Mouse (Mus musculus): ENCODE data around the gene Lrrk1. TPM values are rescaled to one million over a fixed set of nuclear protein-coding genes. Genes with fewer than 3 reads are reported as not detected.

Lrrk1 gene
- polyA plus RNA-seq, 1 experiment from 2014 or later: 11.9 TPM

GRCm38 (mm10) chr7:66266942-66267850, 121.0 kb downstream of the Lrrk1 start:
- 88% methylated on average over 6 of the region's 6 CpGs for WGBS
- Histone ChIP-seq H3K27ac (replicated peaks; ENCODE audit: low read depth, low read length) (no peak overlapping the region), H3K4me1 (ENCODE audit: control insufficient read depth, insufficient read depth, low read length) (no peaks in the 10 kb centered on the region), H3K9ac (ENCODE audit: low read depth, low read length) (no peak overlapping the region), H3K4me2 (ENCODE audit: low read depth, low read length) (no peak overlapping the region), H3K27me3 (replicated peaks; ENCODE audit: control insufficient read depth, insufficient read depth, low read length) (no peaks in the 10 kb centered on the region), H3K36me3 (ENCODE audit: control insufficient read depth, insufficient read depth, low read length) (peaks cover 26% of the 10 kb centered on the region), H3K4me3 (ENCODE audit: low read depth, low read length) (no peak overlapping the region), H3K9me3 (ENCODE audit: control insufficient read depth, low read length) (no peaks in the 10 kb centered on the region)
- DNase-seq (ENCODE audit: low spot score) (no peak), ATAC-seq (ENCODE audit: low read depth) (no peak)

GRCm38 (mm10) chr7:66263421-66263820, 124.7 kb downstream of the Lrrk1 start:
- Histone ChIP-seq H3K27me3 (replicated peaks; ENCODE audit: control insufficient read depth, insufficient read depth, low read length) (no peaks in the 10 kb centered on the region), H3K4me3 (ENCODE audit: low read depth, low read length) (no peak overlapping the region), H3K4me2 (ENCODE audit: low read depth, low read length) (no peak overlapping the region), H3K9me3 (ENCODE audit: control insufficient read depth, low read length) (no peaks in the 10 kb centered on the region), H3K36me3 (ENCODE audit: control insufficient read depth, insufficient read depth, low read length) (0 out of 2 replicates have a peak, but pooled peaks cover 13% of the 10 kb centered on the region), H3K4me1 (ENCODE audit: control insufficient read depth, insufficient read depth, low read length) (peaks cover 8% of the 10 kb centered on the region; the same call in 1 of the 2 replicates), H3K9ac (ENCODE audit: low read depth, low read length) (no peak overlapping the region), H3K27ac (replicated peaks; ENCODE audit: low read depth, low read length) (no peak overlapping the region)
- ATAC-seq (ENCODE audit: low read depth): no peak
- DNase-seq (ENCODE audit: low spot score): no peak
- 61% methylated on average over 5 of the region's 5 CpGs for WGBS

GRCm38 (mm10) chr7:66262570-66263156, 125.5 kb downstream of the Lrrk1 start:
- WGBS: 91% methylated on average over 13 of the region's 13 CpGs
- no peaks in the 10 kb centered on the region for H3K9me3 ChIP-seq (ENCODE audit: control insufficient read depth, low read length)
- DNase-seq (ENCODE audit: low spot score): no peak
- no peak overlapping the region for H3K4me2 ChIP-seq (ENCODE audit: low read depth, low read length)
- no peak overlapping the region for H3K9ac ChIP-seq (ENCODE audit: low read depth, low read length)
- no peaks in the 10 kb centered on the region for H3K27me3 ChIP-seq (replicated peaks; ENCODE audit: control insufficient read depth, insufficient read depth, low read length)
- 0 out of 2 replicates have a peak, but pooled peaks cover 13% of the 10 kb centered on the region for H3K36me3 ChIP-seq (ENCODE audit: control insufficient read depth, insufficient read depth, low read length)
- H3K4me1 ChIP-seq (ENCODE audit: control insufficient read depth, insufficient read depth, low read length): peaks cover 8% of the 10 kb centered on the region; the same call in 1 of the 2 replicates
- no peak overlapping the region for H3K4me3 ChIP-seq (ENCODE audit: low read depth, low read length)
- ATAC-seq (ENCODE audit: low read depth): no peak
- no peak overlapping the region for H3K27ac ChIP-seq (replicated peaks; ENCODE audit: low read depth, low read length)

- Histone ChIP-seq H3K4me2 (ENCODE audit: low read depth, low read length) (no peak overlapping the region), H3K36me3 (ENCODE audit: control insufficient read depth, insufficient read depth, low read length) (0 out of 2 replicates have a peak, but pooled peaks cover 11% of the 10 kb centered on the region), H3K9me3 (ENCODE audit: control insufficient read depth, low read length) (no peaks in the 10 kb centered on the region), H3K4me3 (ENCODE audit: low read depth, low read length) (no peak overlapping the region), H3K27ac (replicated peaks; ENCODE audit: low read depth, low read length) (no peak overlapping the region), H3K4me1 (ENCODE audit: control insufficient read depth, insufficient read depth, low read length) (peaks cover 8% of the 10 kb centered on the region; the same call in 1 of the 2 replicates), H3K9ac (ENCODE audit: low read depth, low read length) (no peak overlapping the region), H3K27me3 (replicated peaks; ENCODE audit: control insufficient read depth, insufficient read depth, low read length) (no peaks in the 10 kb centered on the region)
- ATAC-seq (ENCODE audit: low read depth) (no peak), DNase-seq (ENCODE audit: low spot score) (peak; percentile 34)
- WGBS: 76% methylated on average over 7 of the region's 7 CpGs
These were observed 127.3 kb downstream of the Lrrk1 start for GRCm38 (mm10) chr7:66260763-66261390.

- Histone ChIP-seq H3K36me3 (ENCODE audit: control insufficient read depth, insufficient read depth, low read length) (0 out of 2 replicates have a peak, but pooled peaks cover 6% of the 10 kb centered on the region), H3K9ac (ENCODE audit: low read depth, low read length) (no peak overlapping the region), H3K9me3 (ENCODE audit: control insufficient read depth, low read length) (no peaks in the 10 kb centered on the region), H3K4me1 (ENCODE audit: control insufficient read depth, insufficient read depth, low read length) (peaks cover 8% of the 10 kb centered on the region; the same call in 1 of the 2 replicates), H3K4me3 (ENCODE audit: low read depth, low read length) (no peak overlapping the region), H3K27me3 (replicated peaks; ENCODE audit: control insufficient read depth, insufficient read depth, low read length) (no peaks in the 10 kb centered on the region), H3K27ac (replicated peaks; ENCODE audit: low read depth, low read length) (no peak overlapping the region), H3K4me2 (ENCODE audit: low read depth, low read length) (no peak overlapping the region)
- DNase-seq (ENCODE audit: low spot score): no peak
- ATAC-seq (ENCODE audit: low read depth): no peak
- WGBS: 89% methylated on average over 8 of the region's 8 CpGs
These were observed 127.9 kb downstream of the Lrrk1 start for GRCm38 (mm10) chr7:66260295-66260694.

- 77% methylated on average over 14 of the region's 14 CpGs for WGBS
- H3K4me3 ChIP-seq (ENCODE audit: low read depth, low read length): no peak overlapping the region
- no peak for ATAC-seq (ENCODE audit: low read depth)
- H3K36me3 ChIP-seq (ENCODE audit: control insufficient read depth, insufficient read depth, low read length): 0 out of 2 replicates have a peak, but pooled peaks cover 6% of the 10 kb centered on the region
- H3K4me1 ChIP-seq (ENCODE audit: control insufficient read depth, insufficient read depth, low read length): peaks cover 8% of the 10 kb centered on the region; the same call in 1 of the 2 replicates
- DNase-seq (ENCODE audit: low spot score): no peak
- no peak overlapping the region for H3K9ac ChIP-seq (ENCODE audit: low read depth, low read length)
- H3K27ac ChIP-seq (replicated peaks; ENCODE audit: low read depth, low read length): no peak overlapping the region; the same call in 1 of the 2 replicates
- H3K27me3 ChIP-seq (replicated peaks; ENCODE audit: control insufficient read depth, insufficient read depth, low read length): no peaks in the 10 kb centered on the region
- H3K9me3 ChIP-seq (ENCODE audit: control insufficient read depth, low read length): no peaks in the 10 kb centered on the region
- H3K4me2 ChIP-seq (ENCODE audit: low read depth, low read length): no peak overlapping the region
These were observed 128.5 kb downstream of the Lrrk1 start for GRCm38 (mm10) chr7:66259436-66260206.

- Histone ChIP-seq H3K36me3 (ENCODE audit: control insufficient read depth, insufficient read depth, low read length) (0 out of 2 replicates have a peak, but pooled peaks cover 6% of the 10 kb centered on the region), H3K27ac (replicated peaks; ENCODE audit: low read depth, low read length) (no peak overlapping the region; the same call in 1 of the 2 replicates), H3K9ac (ENCODE audit: low read depth, low read length) (no peak overlapping the region), H3K4me2 (ENCODE audit: low read depth, low read length) (no peak overlapping the region), H3K4me1 (ENCODE audit: control insufficient read depth, insufficient read depth, low read length) (peaks cover 8% of the 10 kb centered on the region; the same call in 1 of the 2 replicates), H3K9me3 (ENCODE audit: control insufficient read depth, low read length) (no peaks in the 10 kb centered on the region), H3K4me3 (ENCODE audit: low read depth, low read length) (no peak overlapping the region), H3K27me3 (replicated peaks; ENCODE audit: control insufficient read depth, insufficient read depth, low read length) (no peaks in the 10 kb centered on the region)
- WGBS: 56% methylated on average over 5 of the region's 5 CpGs
- DNase-seq (ENCODE audit: low spot score) (no peak), ATAC-seq (ENCODE audit: low read depth) (no peak)
These were observed 129.2 kb downstream of the Lrrk1 start for GRCm38 (mm10) chr7:66258997-66259396.

GRCm38 (mm10) chr7:66257232-66257631, 130.9 kb downstream of the Lrrk1 start:
- H3K4me1 ChIP-seq (ENCODE audit: control insufficient read depth, insufficient read depth, low read length): peaks cover 8% of the 10 kb centered on the region; the same call in 1 of the 2 replicates
- H3K9me3 ChIP-seq (ENCODE audit: control insufficient read depth, low read length): no peaks in the 10 kb centered on the region
- no peak overlapping the region for H3K4me2 ChIP-seq (ENCODE audit: low read depth, low read length)
- H3K4me3 ChIP-seq (ENCODE audit: low read depth, low read length): no peak overlapping the region
- WGBS: 86% methylated on average over 5 of the region's 5 CpGs
- no peak for DNase-seq (ENCODE audit: low spot score)
- ATAC-seq (ENCODE audit: low read depth): no peak
- no peak overlapping the region for H3K9ac ChIP-seq (ENCODE audit: low read depth, low read length)
- no peak overlapping the region for H3K27ac ChIP-seq (replicated peaks; ENCODE audit: low read depth, low read length)
- H3K27me3 ChIP-seq (replicated peaks; ENCODE audit: control insufficient read depth, insufficient read depth, low read length): no peaks in the 10 kb centered on the region
- 0 out of 2 replicates have a peak, but pooled peaks cover 3% of the 10 kb centered on the region for H3K36me3 ChIP-seq (ENCODE audit: control insufficient read depth, insufficient read depth, low read length)

All from embryonic facial prominence, embryonic 14.5 days (tissue).